Mouse (Mus musculus) cerebellum, postnatal 4 days (tissue): ENCODE measurements around the gene Mrpl16.

ENCODE experiments used
- DNase-seq, 2 experiments: peaks; one replicate each; pipeline ENCODE4 v3.0.0; 2022; ENCODE audit warnings: low spot score in 2 of 2, mixed read lengths in 1 of 2

The Mrpl16 gene

GRCm38 (mm10) chr19:11770205-11770892, at the start of gene Mrpl16:
Gene Mrpl16 (plus strand): TSS chr19:11770391.
- DNase-seq, result peak; percentile 78 to 90

GRCm38 (mm10) chr19:11723870-11724269, 46.3 kb upstream of the Mrpl16 start:
- DNase-seq, result no peak

GRCm38 (mm10) chr19:11724275-11724674, 45.9 kb upstream of the Mrpl16 start:
- DNase-seq, result no peak

- no peak for DNase-seq
These were observed 44.3 kb upstream of the Mrpl16 start for GRCm38 (mm10) chr19:11725915-11726314.

GRCm38 (mm10) chr19:11727304-11727703, 42.9 kb upstream of the Mrpl16 start:
- DNase-seq, result no peak

GRCm38 (mm10) chr19:11730278-11730677, 39.9 kb upstream of the Mrpl16 start:
- no peak for DNase-seq

GRCm38 (mm10) chr19:11736455-11736854, 33.7 kb upstream of the Mrpl16 start:
- no peak for DNase-seq

- DNase-seq, result no peak
These were observed 24.5 kb upstream of the Mrpl16 start for GRCm38 (mm10) chr19:11745680-11746079.

- DNase-seq, result no peak
These were observed 22.9 kb upstream of the Mrpl16 start, which contains the start of gene Gif for GRCm38 (mm10) chr19:11747298-11747697. Gene Gif (plus strand): TSS chr19:11747554.

GRCm38 (mm10) chr19:11765059-11765458, 5.1 kb upstream of the Mrpl16 start:
- no peak for DNase-seq

GRCm38 (mm10) chr19:11766413-11766812, 3.8 kb upstream of the Mrpl16 start:
- no peak for DNase-seq

- DNase-seq, result no peak
These were observed 2.0 kb upstream of the Mrpl16 start for GRCm38 (mm10) chr19:11768163-11768562.

- no peak for DNase-seq
These were observed 802 bp upstream of the Mrpl16 start for GRCm38 (mm10) chr19:11769257-11769920.

- peak; percentile 52 to 64 for DNase-seq
These were observed 7.1 kb downstream of the Mrpl16 start for GRCm38 (mm10) chr19:11777191-11777865.

- DNase-seq, result no peak
These were observed 15.4 kb downstream of the Mrpl16 start for GRCm38 (mm10) chr19:11785409-11786154.

GRCm38 (mm10) chr19:11787826-11788225, 17.6 kb downstream of the Mrpl16 start:
- no peak for DNase-seq

GRCm38 (mm10) chr19:11788876-11789275, 18.7 kb downstream of the Mrpl16 start:
- DNase-seq, result no peak

GRCm38 (mm10) chr19:11791825-11792224, 21.6 kb downstream of the Mrpl16 start:
- DNase-seq, result no peak

- no peak for DNase-seq
These were observed 23.7 kb downstream of the Mrpl16 start for GRCm38 (mm10) chr19:11793741-11794359.

GRCm38 (mm10) chr19:11794447-11794846, 24.3 kb downstream of the Mrpl16 start:
- DNase-seq, result no peak

GRCm38 (mm10) chr19:11800531-11801315, 30.5 kb downstream of the Mrpl16 start:
- DNase-seq, result no peak
